Mouse (Mus musculus) retina, embryonic 14.5 days (tissue): ENCODE measurements around the gene Slc7a1.
"Not testable (repeated sequence)": the region's sequence is repeated elsewhere in the genome, so short reads cannot be mapped to it uniquely, and the experiment has no call there.

Experiments
- DNase-seq: peaks from one replicate; pipeline ENCODE4 v3.0.0-alpha.2; 2015; ENCODE audit warnings: low spot score

Gene Slc7a1

GRCm38 (mm10) chr5:148366455-148366854 lies 33.2 kb downstream of the Slc7a1 start:
- DNase-seq = no peak

- no peak for DNase-seq
Measured at GRCm38 (mm10) chr5:148363441-148364113, 36.1 kb downstream of the Slc7a1 start.

- no peak for DNase-seq
Measured at GRCm38 (mm10) chr5:148362296-148362695, 37.4 kb downstream of the Slc7a1 start.

DNA sequence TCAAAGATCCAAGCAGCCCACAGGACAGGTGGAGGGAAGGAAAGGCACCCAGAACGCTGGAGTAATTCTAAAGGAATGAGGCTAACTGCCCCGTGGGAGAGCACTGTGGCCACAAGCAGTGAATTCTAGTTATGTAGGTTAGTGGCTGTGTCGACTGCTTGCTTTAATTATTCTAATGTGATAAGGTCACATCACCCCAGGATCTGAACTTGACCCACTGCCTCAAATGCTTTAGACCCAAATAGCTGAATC lies 38.0 kb downstream of the Slc7a1 start:
- DNase-seq = no peak

GRCm38 (mm10) chr5:148360922-148361758 lies 38.6 kb downstream of the Slc7a1 start:
- no peak for DNase-seq

DNA sequence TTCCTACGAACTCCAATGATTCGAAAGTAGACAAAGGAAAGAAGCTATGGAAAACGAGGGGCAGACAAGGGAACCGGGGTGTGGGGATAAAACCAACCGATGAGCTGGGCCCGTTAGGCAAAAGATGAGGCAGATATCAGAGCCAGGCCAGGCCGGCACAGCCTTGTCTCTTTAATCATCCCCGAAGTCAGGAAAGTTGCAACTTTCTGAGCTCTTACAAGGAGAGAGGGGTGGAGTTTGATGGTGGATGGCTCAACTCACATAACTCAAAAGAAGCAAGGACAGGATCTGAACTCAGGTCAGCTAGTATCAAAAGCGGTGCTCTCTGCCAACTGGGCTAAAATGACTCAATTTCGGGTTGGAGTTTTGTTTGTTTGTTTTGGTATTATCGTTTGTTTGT lies 40.6 kb downstream of the Slc7a1 start:
- no peak for DNase-seq

DNA sequence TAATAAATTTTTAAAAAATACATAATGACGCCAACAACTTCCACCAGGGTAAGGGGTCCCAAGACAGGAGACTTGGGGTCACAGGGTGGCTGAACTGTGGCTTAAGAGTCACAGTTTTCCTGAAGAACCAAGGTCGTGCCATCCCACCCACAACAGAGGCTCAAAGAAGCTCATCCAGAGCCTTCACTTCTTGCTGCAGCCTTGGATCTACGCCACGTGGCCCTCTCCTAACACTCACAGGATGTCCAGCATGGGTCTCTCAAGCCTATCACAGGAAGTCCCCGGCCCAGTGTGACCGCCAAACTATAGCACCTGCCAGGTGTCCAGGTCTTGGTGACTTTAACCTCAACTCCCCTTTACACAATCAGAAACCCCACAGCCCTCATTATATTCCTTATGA lies 42.5 kb downstream of the Slc7a1 start:
- DNase-seq = no peak

- no peak for DNase-seq
Measured at GRCm38 (mm10) chr5:148355822-148356221, 43.9 kb downstream of the Slc7a1 start.

GRCm38 (mm10) chr5:148354536-148354935 lies 45.2 kb downstream of the Slc7a1 start:
- no peak for DNase-seq

- DNase-seq = no peak
Measured at GRCm38 (mm10) chr5:148353429-148353828, 46.3 kb downstream of the Slc7a1 start.

DNA sequence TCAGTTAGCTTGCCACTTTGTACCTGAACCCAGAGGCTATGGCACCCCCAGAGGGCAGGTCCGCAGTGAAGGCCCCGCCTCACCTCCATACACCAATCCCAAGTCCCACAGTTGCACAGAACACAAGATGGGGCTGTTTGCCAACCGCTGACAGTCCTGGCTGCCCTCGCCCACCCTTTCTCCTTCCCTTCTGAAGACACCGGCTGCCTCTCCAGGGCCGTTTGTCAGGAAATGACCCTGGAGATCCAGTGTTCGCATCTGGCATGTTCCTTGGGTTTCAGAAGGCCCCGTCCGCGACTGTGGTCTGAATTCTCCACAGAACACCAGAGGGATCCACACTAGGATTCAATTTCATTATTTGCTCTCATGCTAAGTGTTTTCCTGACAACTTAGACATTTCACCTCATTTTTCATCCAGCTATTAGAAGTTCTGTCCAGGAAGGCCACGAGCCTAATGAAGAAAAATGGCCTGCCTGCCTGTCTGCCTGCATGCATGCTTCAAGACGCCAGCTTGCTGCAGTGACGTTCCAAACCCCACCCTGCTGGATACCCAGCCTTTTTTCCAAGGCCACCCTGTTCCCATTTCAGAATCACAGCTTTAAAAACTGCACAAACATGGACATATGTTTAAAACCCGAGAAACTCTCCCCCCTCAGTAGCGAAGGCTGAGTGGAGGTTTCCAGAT lies 50.2 kb downstream of the Slc7a1 start:
- no peak for DNase-seq

DNA sequence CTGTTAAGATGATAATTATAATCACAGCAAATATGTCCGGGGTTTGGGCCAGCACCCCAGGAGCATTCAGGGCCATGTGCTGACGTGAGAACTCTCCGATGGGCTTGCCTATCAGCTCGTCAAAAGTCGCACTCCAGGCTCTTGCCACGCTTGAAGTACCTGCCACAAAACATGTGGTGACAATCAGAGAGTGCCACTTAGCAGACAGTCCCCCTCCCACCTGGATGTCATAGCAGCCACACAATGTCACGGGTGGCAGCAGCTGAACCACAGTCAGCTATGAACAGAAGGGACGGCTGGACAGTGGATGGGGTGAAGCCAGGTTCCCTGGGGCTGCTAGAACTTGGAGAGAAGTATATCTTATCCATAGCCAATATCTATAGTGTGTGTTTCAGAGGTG lies 51.6 kb downstream of the Slc7a1 start:
- DNase-seq = no peak

DNA sequence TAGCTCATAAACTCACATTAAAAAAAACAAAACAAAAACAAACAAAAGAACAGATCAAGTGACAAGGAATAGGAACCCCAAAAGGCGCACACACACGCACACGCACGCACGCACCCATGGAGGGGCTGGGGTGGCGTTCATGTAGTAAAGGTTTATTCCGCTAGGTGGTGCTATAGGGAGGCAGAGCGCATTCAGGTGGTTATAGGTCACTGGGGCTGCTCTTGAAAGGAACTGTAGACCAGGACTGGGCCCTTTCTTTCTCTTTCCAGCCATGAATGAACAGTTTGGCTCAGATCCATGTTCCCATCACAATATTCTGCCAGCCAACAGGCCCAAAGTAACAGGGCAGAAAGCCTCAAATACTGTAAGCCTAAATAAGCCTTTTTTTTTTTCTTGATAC lies 53.2 kb downstream of the Slc7a1 start:
- DNase-seq = no peak

- DNase-seq = no peak
Measured at GRCm38 (mm10) chr5:148344374-148344773, 55.3 kb downstream of the Slc7a1 start.

GRCm38 (mm10) chr5:148342061-148342741 lies 57.5 kb downstream of the Slc7a1 start:
- DNase-seq = peak; percentile 40

GRCm38 (mm10) chr5:148339126-148339525 lies 60.6 kb downstream of the Slc7a1 start:
- DNase-seq = no peak

GRCm38 (mm10) chr5:148332622-148332974 lies 67.1 kb downstream of the Slc7a1 start:
- peak; percentile 93 for DNase-seq

- no peak for DNase-seq
Measured at GRCm38 (mm10) chr5:148331926-148332621, 67.6 kb downstream of the Slc7a1 start.

DNA sequence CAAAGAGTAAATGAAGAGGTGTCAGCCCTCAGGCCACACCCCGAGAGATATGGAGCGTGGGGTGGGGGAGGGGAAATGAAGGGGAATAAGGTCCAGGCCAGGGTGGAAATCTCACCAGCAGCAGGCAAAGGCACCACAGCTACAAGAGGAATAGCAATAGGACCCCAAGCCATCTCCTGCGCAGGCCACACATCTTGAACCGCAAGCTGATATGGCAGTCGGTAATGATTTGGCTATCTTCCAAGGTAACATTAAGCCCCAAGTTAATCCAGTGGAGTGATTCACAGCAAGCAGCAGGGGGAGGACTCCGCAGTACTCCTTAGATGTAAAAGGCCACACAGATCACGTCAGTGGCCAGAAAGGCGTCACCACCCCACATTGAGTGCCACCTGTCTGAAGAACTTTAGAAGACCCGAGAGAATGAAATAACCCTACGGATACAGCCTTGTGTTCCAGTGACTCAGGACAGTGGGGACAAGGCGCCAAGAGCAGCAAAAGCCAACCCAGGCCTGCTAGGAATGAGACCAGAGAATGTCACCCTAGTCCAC lies 68.4 kb downstream of the Slc7a1 start:
- no peak for DNase-seq

DNA sequence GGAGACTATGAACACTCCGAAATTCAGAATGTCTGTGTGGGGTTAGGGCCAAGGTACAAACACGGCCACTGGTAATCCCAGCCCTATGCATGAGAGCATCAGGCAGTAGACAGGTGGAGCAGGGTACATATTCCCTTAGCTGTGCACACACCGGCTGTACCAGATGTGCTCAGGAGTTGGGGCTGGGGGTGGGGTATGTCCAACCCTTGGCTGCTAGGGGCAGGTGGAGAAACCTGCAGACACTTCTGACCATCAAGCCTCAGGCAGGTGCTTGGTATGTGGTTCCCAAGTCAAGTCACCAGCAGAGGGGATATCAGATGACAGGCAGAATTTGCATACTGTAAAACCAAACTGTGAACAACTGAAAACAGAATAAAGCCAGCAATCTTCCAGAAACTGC lies 70.7 kb downstream of the Slc7a1 start:
- no peak for DNase-seq

- not testable (repeated sequence) for DNase-seq
Measured at GRCm38 (mm10) chr5:148326295-148326694, 73.4 kb downstream of the Slc7a1 start.
